Comparison of ENCODE assay signal across 8 mouse cellular contexts in the genomic region with DNA sequence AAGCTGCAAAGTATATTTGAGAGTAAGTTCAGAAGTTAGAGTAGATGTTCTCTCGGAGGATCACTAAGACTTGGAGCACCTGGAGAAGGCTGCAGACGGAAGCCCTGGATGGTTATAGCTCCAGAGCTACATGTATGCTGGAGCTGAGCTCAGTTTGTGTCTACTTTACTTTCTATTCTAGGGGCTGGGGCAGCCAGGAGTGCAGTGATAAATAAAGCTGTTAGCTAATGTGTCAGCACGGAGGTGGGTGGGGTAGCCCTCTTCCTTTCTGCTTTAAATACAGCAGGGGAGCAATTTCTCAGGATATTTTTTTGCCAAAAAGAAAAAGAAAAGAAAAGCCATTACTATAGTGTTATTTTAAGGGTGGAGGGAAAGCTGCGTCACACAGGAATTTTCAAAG.
DNase-seq lines count a peak whose midpoint lies in the region; ATAC-seq and TF ChIP-seq lines count a peak whose summit lies in the region.
"Had no signal": no experiment of that assay in that cellular context is flagged by ENCODE, and none has a peak within 500 bp of the region (broad histone marks: within the 10 kb centered on the region; RNA-seq: fewer than 3 reads in every experiment).

No protein-coding gene starts in this region.

- TF ChIP-seq CTCF in lung, postnatal 0 days (IDR thresholded peaks at IDR 0.05), result no peak

- peak; percentile 55 for DNase-seq in kidney, adult 9 months
- DNase-seq in kidney, postnatal 4 days, result no peak
- peak; percentile 50 for DNase-seq in T-cell, adult 2 months (ENCODE audit: low spot score)
- peak; percentile 52 for DNase-seq in lung, postnatal 0 days (ENCODE audit: low spot score)
- DNase-seq in layer of hippocampus, adult 9-10 months (ENCODE audit: low spot score), result no peak
- DNase-seq in left cerebral cortex, postnatal 14 days (ENCODE audit: low spot score in 2 of 2), result no peak

- H3K4me1 ChIP-seq in heart, embryonic 13.5 days, result peaks cover 53% of the 10 kb centered on the region
- peaks cover 13% of the 10 kb centered on the region; the same call in 1 of the 2 replicates for H3K4me1 ChIP-seq in lung, postnatal 0 days (ENCODE audit: insufficient read depth, low read depth, low read length)

- intact Hi-C loops in left cerebral cortex, postnatal 14 days (cut with DNase I), result no loop called here

- no peaks in the 10 kb centered on the region for H3K27me3 ChIP-seq in heart, embryonic 13.5 days (replicated peaks)
- H3K27me3 ChIP-seq in lung, postnatal 0 days (replicated peaks; ENCODE audit: insufficient read depth, low read length), result no peaks in the 10 kb centered on the region
- H3K27me3 ChIP-seq: hindbrain, embryonic 12.5 days had no signal

- peak overlapping the region; percentile 79 for H3K27ac ChIP-seq in heart, embryonic 13.5 days (replicated peaks)
- H3K27ac ChIP-seq in lung, postnatal 0 days (ENCODE audit: low read length), result peak overlapping the region; percentile 8
- H3K27ac ChIP-seq: hindbrain, embryonic 12.5 days had no signal

- 0 out of 2 replicates have a peak, but pooled peaks have one; percentile 39 for ATAC-seq in heart, embryonic 13.5 days (ENCODE audit: extremely low read depth, insufficient number of reproducible peaks, low FRiP score, low TSS enrichment)
- ATAC-seq in lung, postnatal 0 days, result peak; percentile 14; the same call in 1 of the 2 replicates

- H3K9ac ChIP-seq in heart, embryonic 13.5 days, result peak overlapping the region; percentile 53
- no peak overlapping the region for H3K9ac ChIP-seq in lung, postnatal 0 days (replicated peaks; ENCODE audit: low read depth)
- H3K9ac ChIP-seq: hindbrain, embryonic 12.5 days had no signal

- H3K4me2 ChIP-seq in heart, embryonic 13.5 days, result peak overlapping the region; percentile 57
- peak overlapping the region; percentile 23 for H3K4me2 ChIP-seq in lung, postnatal 0 days (replicated peaks; ENCODE audit: low read depth, low read length)
- H3K4me2 ChIP-seq: hindbrain, embryonic 12.5 days had no signal

- 0 out of 2 replicates have a peak, but pooled peaks cover 2% of the 10 kb centered on the region for H3K36me3 ChIP-seq in heart, embryonic 13.5 days
- no peaks in the 10 kb centered on the region for H3K36me3 ChIP-seq in lung, postnatal 0 days (ENCODE audit: insufficient read depth, low read length)
- H3K36me3 ChIP-seq: hindbrain, embryonic 12.5 days had no signal

- no peak for TF ChIP-seq EP300 in lung, postnatal 0 days (IDR thresholded peaks at IDR 0.05)

- WGBS in heart, embryonic 13.5 days, result 12% methylated on average over 4 of the region's 4 CpGs
- WGBS in lung, postnatal 0 days, result 34% methylated on average over 4 of the region's 4 CpGs

- peak overlapping the region; percentile 23; the same call in 1 of the 2 replicates for H3K4me3 ChIP-seq in heart, embryonic 13.5 days
- no peak overlapping the region for H3K4me3 ChIP-seq in lung, postnatal 0 days (ENCODE audit: low read depth, low read length)
- H3K4me3 ChIP-seq: hindbrain, embryonic 12.5 days had no signal

- H3K9me3 ChIP-seq in heart, embryonic 13.5 days, result no peaks in the 10 kb centered on the region
- no peaks in the 10 kb centered on the region for H3K9me3 ChIP-seq in lung, postnatal 0 days (ENCODE audit: low read length)
- H3K9me3 ChIP-seq: hindbrain, embryonic 12.5 days had no signal

Comparison
In these comparisons a context has a peak if more than half of its experiments do, and no peak if none do; other contexts are left out.
1. DNase-seq: peak in kidney, adult 9 months (single experiment), T-cell, adult 2 months (single experiment) and lung, postnatal 0 days (single experiment); none in kidney, postnatal 4 days (0 of 2), layer of hippocampus, adult 9-10 months (single experiment) and left cerebral cortex, postnatal 14 days (0 of 2).